ENCODE assay signal across 20 mouse cellular contexts in the genomic region with DNA sequence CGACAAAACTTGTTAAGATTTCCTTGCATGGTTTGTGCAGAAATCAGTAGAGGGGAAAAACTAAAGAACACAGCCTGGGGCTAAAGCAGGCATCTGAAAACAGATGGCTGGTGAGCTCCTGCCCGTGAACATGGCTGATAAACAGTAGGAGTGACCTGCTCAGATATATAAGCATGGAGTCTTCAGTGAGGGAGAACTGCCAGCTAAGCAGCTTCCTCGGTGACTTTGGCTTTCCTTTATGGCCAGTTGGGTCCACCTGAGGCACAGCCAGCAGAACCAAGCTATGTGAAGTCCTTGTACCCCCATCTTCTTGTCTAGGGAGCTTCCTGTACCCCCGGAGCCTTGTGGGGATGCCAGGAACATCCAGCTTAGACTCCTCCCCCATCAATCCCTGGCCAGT.
"Had no signal": no experiment of that assay in that cellular context is flagged by ENCODE, and none has a peak within 500 bp of the region (broad histone marks: within the 10 kb centered on the region; RNA-seq: fewer than 3 reads in every experiment).

No protein-coding gene starts in this region.

- H3K9me3 ChIP-seq: limb, embryonic 10.5 days; limb, embryonic 13.5 days; liver, embryonic 12.5 days; liver, embryonic 15.5 days; lung, embryonic 15.5 days; megakaryocyte, embryonic 14.5 days; midbrain, embryonic 10.5 days; stomach, embryonic 15.5 days had no signal

- H3K9ac ChIP-seq: limb, embryonic 13.5 days; liver, embryonic 12.5 days; liver, embryonic 15.5 days; lung, embryonic 15.5 days; stomach, embryonic 15.5 days had no signal

- H3K27ac ChIP-seq: layer of hippocampus, adult 2 months; limb, embryonic 10.5 days; limb, embryonic 13.5 days; liver, embryonic 12.5 days; liver, embryonic 15.5 days; lung, embryonic 15.5 days; midbrain, embryonic 10.5 days; stomach, embryonic 15.5 days had no signal

- DNase-seq: kidney, adult 9 months; kidney, postnatal 14 days; layer of hippocampus, adult 9-11 months; liver; lung, adult 18-20 months; lung, postnatal 10 days; lung, postnatal 36 days; midbrain, embryonic 14.5 days; right cerebral cortex, postnatal 25 days; spleen, adult 18-20 months; thymus, postnatal 25 days had no signal

- H3K36me3 ChIP-seq: limb, embryonic 10.5 days; limb, embryonic 13.5 days; liver, embryonic 12.5 days; liver, embryonic 15.5 days; lung, embryonic 15.5 days; midbrain, embryonic 10.5 days; stomach, embryonic 15.5 days had no signal

- H3K4me3 ChIP-seq: layer of hippocampus, adult 2 months; limb, embryonic 10.5 days; limb, embryonic 13.5 days; liver, embryonic 12.5 days; liver, embryonic 15.5 days; lung, embryonic 15.5 days; megakaryocyte, embryonic 14.5 days; midbrain, embryonic 10.5 days; stomach, embryonic 15.5 days had no signal

- H3K4me2 ChIP-seq: limb, embryonic 13.5 days; liver, embryonic 12.5 days; liver, embryonic 15.5 days; lung, embryonic 15.5 days; stomach, embryonic 15.5 days had no signal

- H3K27me3 ChIP-seq: limb, embryonic 13.5 days; liver, embryonic 12.5 days; liver, embryonic 15.5 days; lung, embryonic 15.5 days; stomach, embryonic 15.5 days had no signal

- ATAC-seq: liver, embryonic 12.5 days had no signal

- H3K4me1 ChIP-seq: limb, embryonic 13.5 days; liver, embryonic 12.5 days; liver, embryonic 15.5 days; lung, embryonic 15.5 days; midbrain, embryonic 10.5 days; stomach, embryonic 15.5 days had no signal
